Comparison of ENCODE assay signal across 8 mouse cellular contexts in genomic region chr10:117417772-117418667, GRCm38 (mm10). TPM values are rescaled to one million over a fixed set of nuclear protein-coding genes. Genes with fewer than 3 reads are reported as not detected.
DNase-seq lines count a peak whose midpoint lies in the region; ATAC-seq lines count a peak whose summit lies in the region.

No protein-coding gene starts in this region.

- no peaks in the 10 kb centered on the region for H3K36me3 ChIP-seq in embryonic facial prominence, embryonic 10.5 days (replicated peaks)
- no peaks in the 10 kb centered on the region for H3K36me3 ChIP-seq in hindbrain, embryonic 16.5 days (ENCODE audit: control insufficient read depth, insufficient read depth, low read length)
- no peaks in the 10 kb centered on the region for H3K36me3 ChIP-seq in limb, embryonic 15.5 days
- no peaks in the 10 kb centered on the region for H3K36me3 ChIP-seq in neural tube, embryonic 12.5 days

- ATAC-seq in cerebellum, adult (ENCODE audit: insufficient number of reproducible peaks, low FRiP score, low TSS enrichment), result peak; percentile 45; the same call in 1 of the 2 replicates
- peak; percentile 73 for ATAC-seq in CD4-positive, CD25-positive, alpha-beta regulatory T cell, adult 4 months
- ATAC-seq in hindbrain, embryonic 16.5 days, result peak; percentile 62
- 0 out of 2 replicates have a peak, but pooled peaks have one; percentile 30 for ATAC-seq in limb, embryonic 15.5 days (ENCODE audit: insufficient number of reproducible peaks, low FRiP score, low TSS enrichment, low read depth)
- peak; percentile 75 for ATAC-seq in neural tube, embryonic 12.5 days (ENCODE audit: low FRiP score, low read depth)

- DNase-seq in cerebellum, adult 18-20 months, result no peak
- peak; percentile 43 for DNase-seq in embryonic facial prominence, embryonic 10.5 days (ENCODE audit: low spot score)
- DNase-seq in ovary, postnatal 10 days (ENCODE audit: low spot score), result no peak

- 31% methylated on average over 18 of the region's 18 CpGs for WGBS in embryonic facial prominence, embryonic 10.5 days
- 20% methylated on average over 18 of the region's 18 CpGs for WGBS in hindbrain, embryonic 16.5 days
- 14% methylated on average over 18 of the region's 18 CpGs for WGBS in limb, embryonic 15.5 days
- 27% methylated on average over 18 of the region's 18 CpGs for WGBS in neural tube, embryonic 12.5 days

- peak overlapping the region; percentile 40 for H3K4me3 ChIP-seq in embryonic facial prominence, embryonic 10.5 days
- peak overlapping the region; percentile 35 for H3K4me3 ChIP-seq in hindbrain, embryonic 16.5 days (ENCODE audit: low read length)
- peak overlapping the region; percentile 27 for H3K4me3 ChIP-seq in limb, embryonic 15.5 days
- no peak overlapping the region for H3K4me3 ChIP-seq in neural tube, embryonic 12.5 days

- H3K4me2 ChIP-seq in hindbrain, embryonic 16.5 days (ENCODE audit: low read length), result peak overlapping the region; percentile 72
- peak overlapping the region; percentile 50 for H3K4me2 ChIP-seq in limb, embryonic 15.5 days
- peak overlapping the region; percentile 54 for H3K4me2 ChIP-seq in neural tube, embryonic 12.5 days (replicated peaks)

- H3K4me1 ChIP-seq in embryonic facial prominence, embryonic 10.5 days, result peaks cover 31% of the 10 kb centered on the region
- H3K4me1 ChIP-seq in hindbrain, embryonic 16.5 days (ENCODE audit: control insufficient read depth, insufficient read depth, low read depth, low read length), result peaks cover 12% of the 10 kb centered on the region
- peaks cover 12% of the 10 kb centered on the region for H3K4me1 ChIP-seq in limb, embryonic 15.5 days
- peaks cover 11% of the 10 kb centered on the region; the same call in 1 of the 2 replicates for H3K4me1 ChIP-seq in neural tube, embryonic 12.5 days

- peaks cover 22% of the 10 kb centered on the region for H3K27me3 ChIP-seq in embryonic facial prominence, embryonic 10.5 days (replicated peaks; ENCODE audit: low read depth, poor library complexity, severe bottlenecking)
- H3K27me3 ChIP-seq in hindbrain, embryonic 16.5 days (replicated peaks; ENCODE audit: control insufficient read depth, insufficient read depth, low read length), result no peaks in the 10 kb centered on the region; the same call in 1 of the 2 replicates
- peaks cover 6% of the 10 kb centered on the region; the same call in 1 of the 2 replicates for H3K27me3 ChIP-seq in limb, embryonic 15.5 days
- H3K27me3 ChIP-seq in neural tube, embryonic 12.5 days (replicated peaks), result no peaks in the 10 kb centered on the region

- H3K9me3 ChIP-seq in embryonic facial prominence, embryonic 10.5 days, result no peaks in the 10 kb centered on the region
- no peaks in the 10 kb centered on the region for H3K9me3 ChIP-seq in hindbrain, embryonic 16.5 days (ENCODE audit: control insufficient read depth, low read length)
- no peaks in the 10 kb centered on the region for H3K9me3 ChIP-seq in limb, embryonic 15.5 days
- no peaks in the 10 kb centered on the region for H3K9me3 ChIP-seq in neural tube, embryonic 12.5 days

- peak overlapping the region; percentile 47; the same call in 1 of the 2 replicates for H3K9ac ChIP-seq in hindbrain, embryonic 16.5 days (ENCODE audit: low read depth, low read length)
- no peak overlapping the region for H3K9ac ChIP-seq in limb, embryonic 15.5 days
- no peak overlapping the region for H3K9ac ChIP-seq in neural tube, embryonic 12.5 days

- H3K27ac ChIP-seq in embryonic facial prominence, embryonic 10.5 days (replicated peaks), result 0 out of 2 replicates have a peak overlapping the region, but pooled peaks have one; percentile 1
- H3K27ac ChIP-seq in hindbrain, embryonic 16.5 days (ENCODE audit: low read depth, low read length), result peak overlapping the region; percentile 77
- H3K27ac ChIP-seq in limb, embryonic 15.5 days, result no peak overlapping the region
- H3K27ac ChIP-seq in neural tube, embryonic 12.5 days, result no peak overlapping the region

RNA-seq across cellular contexts. Expression of gene Cpsf6, which starts 38.2 kb away (rescaled TPM):
- 100 to 1,000 TPM; 116 to 124 TPM for polyA plus RNA-seq in CD4-positive, CD25-positive, alpha-beta regulatory T cell, adult 4 months (2017; shearing (Covaris generic))
- polyA plus RNA-seq in embryonic facial prominence, embryonic 10.5 days (2016; fragmentation: Nextera tagmentation; extraction: Ambion mirVana), result 223 and 230 TPM in 2 replicates
- 111 and 128 TPM in 2 replicates for polyA plus RNA-seq in hindbrain, embryonic 16.5 days (2015; fragmentation: Nextera tagmentation; extraction: Ambion mirVana)
- polyA plus RNA-seq in limb, embryonic 15.5 days (2015; fragmentation: Nextera tagmentation; extraction: Ambion mirVana), result 125 TPM in 2 replicates
- 216 and 225 TPM in 2 replicates for polyA plus RNA-seq in neural tube, embryonic 12.5 days (2016; fragmentation: Nextera tagmentation; extraction: Ambion mirVana)

Comparison
In these comparisons a context has a peak if more than half of its experiments do, and no peak if none do; other contexts are left out.
1. H3K27ac ChIP-seq: peak in embryonic facial prominence, embryonic 10.5 days (single experiment) and hindbrain, embryonic 16.5 days (single experiment); none in limb, embryonic 15.5 days (single experiment) and neural tube, embryonic 12.5 days (single experiment).
2. Peak in every context shown above with its lines, with median percentiles within 50 percentile points of each other: ATAC-seq and H3K4me2 ChIP-seq.